Mouse (Mus musculus): ENCODE measurements at regions not wholly inside any gene's neighbourhood (a gene's known extent, or its start where the extent isn't known, plus 50 kb on each side); places are given as distances from the start of the nearest gene placed in this dataset.

DNA sequence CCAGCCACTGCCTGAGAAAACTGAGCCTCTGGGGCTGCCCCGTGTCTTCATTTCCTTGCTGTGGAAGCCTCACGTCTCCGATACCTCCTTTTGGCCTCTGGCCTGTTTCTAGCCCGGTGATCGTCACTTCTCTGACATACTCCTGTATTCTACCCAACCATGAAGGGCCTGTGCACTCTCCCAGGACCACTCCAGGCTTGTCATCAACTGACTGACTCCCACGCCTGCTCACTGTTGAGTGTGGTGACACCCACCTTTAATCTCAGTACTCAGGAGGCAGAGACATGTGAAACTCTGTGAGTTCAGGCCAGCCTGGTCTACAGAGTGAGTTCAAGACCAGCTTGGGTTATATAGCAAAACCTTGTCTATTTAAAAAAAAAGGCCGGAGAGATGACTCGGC, 132.1 kb upstream of the Shb start:
- DNase-seq (ENCODE audit: low read depth, low spot score) = no peak
- no peak overlapping the region for H3K9ac ChIP-seq (ENCODE audit: control insufficient read depth, low read depth, low read length, poor library complexity, severe bottlenecking)
- no peaks in the 10 kb centered on the region for H3K79me2 ChIP-seq (ENCODE audit: control insufficient read depth, insufficient read depth, low read length, poor library complexity)
- no peak overlapping the region for H3K27ac ChIP-seq (ENCODE audit: control insufficient read depth, low read depth, low read length)
- no peaks in the 10 kb centered on the region for H3K36me3 ChIP-seq (ENCODE audit: control insufficient read depth in 1 of 2, insufficient read depth in 2 of 2, low read length in 2 of 2)
- H3K4me1 ChIP-seq (ENCODE audit: control insufficient read depth in 1 of 2, insufficient read depth in 2 of 2, low read length in 2 of 2) = no peaks in the 10 kb centered on the region
- TF ChIP-seq TBP (IDR thresholded peaks at IDR 0.05; ENCODE audit: low read depth, low read length) (no peak), ELF1 (IDR thresholded peaks at IDR 0.05; ENCODE audit: low read depth, low read length) (no peak), BHLHE40 (IDR thresholded peaks at IDR 0.05; ENCODE audit: borderline replicate concordance, low read depth, low read length) (no peak), ZMIZ1 (IDR thresholded peaks at IDR 0.05; ENCODE audit: low read depth, low read length) (no peak), MYC (IDR thresholded peaks at IDR 0.05; ENCODE audit: low read depth, low read length) (no peak), TAL1 (IDR thresholded peaks at IDR 0.05; ENCODE audit: low read length) (no peak), POLR2A (IDR thresholded peaks at IDR 0.05; ENCODE audit: control insufficient read depth in 1 of 2, insufficient read depth in 1 of 2, low read depth in 1 of 2, low read length in 2 of 2, poor library complexity in 1 of 2) (no peak), ZKSCAN1 (IDR thresholded peaks at IDR 0.05; ENCODE audit: low read depth, low read length) (no peak), SIN3A (IDR thresholded peaks at IDR 0.05; ENCODE audit: low read length) (no peak)
- H3K4me3 ChIP-seq (ENCODE audit: control insufficient read depth in 1 of 2, insufficient read depth in 1 of 2, low read depth in 2 of 2, low read length in 2 of 2) = no peak overlapping the region
- H3K27me3 ChIP-seq (ENCODE audit: control insufficient read depth in 1 of 2, insufficient read depth in 2 of 2, low read length in 2 of 2) = peaks cover 8 to 12% of the 10 kb centered on the region in 2 experiments
- no peaks in the 10 kb centered on the region for H3K9me3 ChIP-seq (replicated peaks; ENCODE audit: insufficient read depth, low read length)

DNA sequence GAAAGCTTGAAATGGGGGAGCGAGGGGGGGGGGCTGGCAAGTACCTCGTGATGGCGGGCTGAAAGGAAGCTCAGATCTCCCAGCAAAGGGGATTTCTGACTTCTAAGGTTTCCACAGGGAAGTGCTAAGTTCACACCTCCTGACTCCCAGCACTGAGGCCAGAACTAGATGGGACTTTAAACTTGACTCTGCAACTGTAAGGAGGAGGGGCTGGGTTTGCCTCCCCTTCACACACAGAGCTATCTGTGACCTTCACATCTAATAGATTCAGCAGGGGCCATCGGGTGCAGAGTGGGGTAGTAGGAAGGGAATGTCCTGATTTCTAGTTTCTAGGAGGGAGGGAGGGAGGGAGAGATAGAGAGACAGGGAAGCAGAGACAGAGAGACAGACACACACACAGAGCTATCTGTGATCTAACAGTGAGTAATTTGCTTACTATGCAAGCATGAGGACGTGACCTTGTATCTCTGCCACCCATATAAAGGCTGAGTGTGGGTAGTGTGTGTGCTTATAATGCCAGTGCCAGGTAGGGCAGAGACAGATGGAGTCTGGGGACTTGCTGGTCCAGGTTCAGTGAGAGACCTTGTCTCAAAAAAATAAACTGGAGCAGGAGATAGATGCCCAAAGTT, 125.2 kb upstream of the Shb start:
- Histone ChIP-seq H3K27ac (ENCODE audit: control insufficient read depth, low read depth, low read length) (no peak overlapping the region), H3K9ac (ENCODE audit: control insufficient read depth, low read depth, low read length, poor library complexity, severe bottlenecking) (no peak overlapping the region), H3K36me3 (ENCODE audit: control insufficient read depth in 1 of 2, insufficient read depth in 2 of 2, low read length in 2 of 2) (no peaks in the 10 kb centered on the region), H3K27me3 (ENCODE audit: control insufficient read depth in 1 of 2, insufficient read depth in 2 of 2, low read length in 2 of 2) (peaks cover 7 to 8% of the 10 kb centered on the region in 2 experiments; a peak in 3 of 4 replicates), H3K4me3 (ENCODE audit: control insufficient read depth in 1 of 2, insufficient read depth in 1 of 2, low read depth in 2 of 2, low read length in 2 of 2) (no peak overlapping the region), H3K9me3 (replicated peaks; ENCODE audit: insufficient read depth, low read length) (no peaks in the 10 kb centered on the region), H3K4me1 (ENCODE audit: control insufficient read depth in 1 of 2, insufficient read depth in 2 of 2, low read length in 2 of 2) (no peaks in the 10 kb centered on the region), H3K79me2 (ENCODE audit: control insufficient read depth, insufficient read depth, low read length, poor library complexity) (no peaks in the 10 kb centered on the region)
- TF ChIP-seq EP300 (IDR thresholded peaks at IDR 0.05; ENCODE audit: low read depth in 1 of 2, low read length in 2 of 2) (no peak), POLR2AphosphoS5 (IDR thresholded peaks at IDR 0.05; ENCODE audit: borderline replicate concordance, low read depth, low read length) (no peak)
- DNase-seq (ENCODE audit: low read depth, low spot score) = no peak

DNA sequence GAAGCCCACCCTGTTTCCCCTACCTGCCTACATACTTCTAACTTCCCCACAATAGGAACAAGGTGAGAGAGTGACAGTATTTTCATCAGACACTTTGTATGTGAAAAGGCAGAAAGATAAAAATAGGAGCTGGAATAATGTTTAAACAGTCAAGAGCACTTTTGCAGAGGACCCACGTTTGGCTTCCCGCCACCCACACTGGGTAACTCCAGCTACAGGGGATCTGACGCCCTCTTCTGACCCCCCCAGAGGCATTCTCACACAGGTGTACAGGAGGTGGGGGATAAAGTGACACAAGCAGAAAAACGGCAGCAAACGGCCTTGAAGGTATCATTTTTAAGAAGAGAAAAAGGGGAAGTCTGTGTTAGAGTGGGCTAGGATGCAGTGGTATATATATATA, 123.5 kb upstream of the Shb start:
- no peaks in the 10 kb centered on the region for H3K79me2 ChIP-seq (ENCODE audit: control insufficient read depth, insufficient read depth, low read length, poor library complexity)
- H3K27me3 ChIP-seq (ENCODE audit: control insufficient read depth in 1 of 2, insufficient read depth in 2 of 2, low read length in 2 of 2) = peaks cover 4 to 6% of the 10 kb centered on the region in 2 experiments; a peak in 2 of 4 replicates
- no peak overlapping the region for H3K9ac ChIP-seq (ENCODE audit: control insufficient read depth, low read depth, low read length, poor library complexity, severe bottlenecking)
- no peaks in the 10 kb centered on the region for H3K36me3 ChIP-seq (ENCODE audit: control insufficient read depth in 1 of 2, insufficient read depth in 2 of 2, low read length in 2 of 2)
- no peaks in the 10 kb centered on the region for H3K9me3 ChIP-seq (replicated peaks; ENCODE audit: insufficient read depth, low read length)
- DNase-seq (ENCODE audit: low read depth, low spot score) = no peak
- no peak overlapping the region for H3K27ac ChIP-seq (ENCODE audit: control insufficient read depth, low read depth, low read length)
- no peaks in the 10 kb centered on the region for H3K4me1 ChIP-seq (ENCODE audit: control insufficient read depth in 1 of 2, insufficient read depth in 2 of 2, low read length in 2 of 2)
- TF ChIP-seq USF1 (IDR thresholded peaks at IDR 0.05; ENCODE audit: low read depth, low read length) (no peak), ZMIZ1 (IDR thresholded peaks at IDR 0.05; ENCODE audit: low read depth, low read length) (no peak), KAT2A (conservative IDR thresholded peaks at IDR 0.05; ENCODE audit: low read depth, low read length) (no peak)
- H3K4me3 ChIP-seq (ENCODE audit: control insufficient read depth in 1 of 2, insufficient read depth in 1 of 2, low read depth in 2 of 2, low read length in 2 of 2) = no peak overlapping the region
